Mouse (Mus musculus) fat pad, adult 2 months (tissue): ENCODE measurements around the gene Washc1.
"Not testable (repeated sequence)": the region's sequence is repeated elsewhere in the genome, so short reads cannot be mapped to it uniquely, and the experiment has no call there.

Experiments
- DNase-seq: peaks from one replicate; pipeline ENCODE4 v3.0.0-alpha.2; 2011; ENCODE audit warnings: low read depth, low spot score; ENCODE audit errors: extremely low read depth

The Washc1 gene

GRCm38 (mm10) chr17:66110746-66111145 is 599 bp upstream of the Washc1 start:
- no peak for DNase-seq

- no peak for DNase-seq
These were observed 821 bp downstream of the Washc1 start for GRCm38 (mm10) chr17:66112166-66112565.

GRCm38 (mm10) chr17:66118991-66119390 is 7.6 kb downstream of the Washc1 start:
- no peak for DNase-seq

- no peak for DNase-seq
These were observed 9.4 kb downstream of the Washc1 start for GRCm38 (mm10) chr17:66120701-66121100.

GRCm38 (mm10) chr17:66123066-66123815 is 11.9 kb downstream of the Washc1 start, which contains the start of gene Ddx11:
Gene Ddx11 (plus strand): TSS chr17:66123520.
- no peak for DNase-seq

GRCm38 (mm10) chr17:66123816-66124610 is 12.7 kb downstream of the Washc1 start:
- no peak for DNase-seq

- no peak for DNase-seq
These were observed 13.9 kb downstream of the Washc1 start for GRCm38 (mm10) chr17:66125211-66125610.

GRCm38 (mm10) chr17:66130371-66130770 is 19.0 kb downstream of the Washc1 start:
- no peak for DNase-seq

- DNase-seq = no peak
These were observed 19.9 kb downstream of the Washc1 start for GRCm38 (mm10) chr17:66131212-66131611.

GRCm38 (mm10) chr17:66152706-66153662 is 41.6 kb downstream of the Washc1 start:
- not testable (repeated sequence) for DNase-seq

- not testable (repeated sequence) for DNase-seq
These were observed 42.5 kb downstream of the Washc1 start for GRCm38 (mm10) chr17:66153735-66154423.

- DNase-seq = no peak
These were observed 43.5 kb downstream of the Washc1 start for GRCm38 (mm10) chr17:66154876-66155275.

- DNase-seq = no peak
These were observed 46.9 kb downstream of the Washc1 start for GRCm38 (mm10) chr17:66158271-66158670.

- DNase-seq = not testable (repeated sequence)
These were observed 55.8 kb downstream of the Washc1 start for GRCm38 (mm10) chr17:66167141-66167540.
